Mouse (Mus musculus): ENCODE measurements around the gene Olfr1229. TPM values are rescaled to one million over a fixed set of nuclear protein-coding genes. Genes with fewer than 3 reads are reported as not detected.

Gene Olfr1229
- polyA plus RNA-seq (2016; fragmentation: Nextera tagmentation; extraction: Ambion mirVana), result not detected in 2 replicates

- no peak for DNase-seq (ENCODE audit: low spot score)
- WGBS, result 85% methylated on average over 2 of the region's 2 CpGs
Observed at GRCm38 (mm10) chr2:89287914-89288313, at the start of gene Olfr1229. Olfr1229 (minus strand) TSS chr2:89288014.

GRCm38 (mm10) chr2:89329575-89329974, 41.8 kb upstream of the Olfr1229 start, which contains the start of gene Olfr1232:
Olfr1232 (minus strand) TSS chr2:89329675.
- Histone ChIP-seq H3K4me1 (no peaks in the 10 kb centered on the region), H3K4me3 (no peak within 1 kb of the TSS), H3K27me3 (ENCODE audit: low read depth, poor library complexity, severe bottlenecking) (no peaks in the 10 kb centered on the region)

More at GRCm38 (mm10) chr2:89287914-89288313, at the start of gene Olfr1229:
- H3K27ac ChIP-seq (replicated peaks), result no peak within 1 kb of the TSS
- H3K27me3 ChIP-seq (ENCODE audit: low read depth, poor library complexity, severe bottlenecking), result no peaks in the 10 kb centered on the region
- H3K4me3 ChIP-seq, result no peak within 1 kb of the TSS
- H3K9me3 ChIP-seq (replicated peaks), result no peaks in the 10 kb centered on the region
- H3K36me3 ChIP-seq, result no peaks in the 10 kb centered on the region
- no peaks in the 10 kb centered on the region for H3K4me1 ChIP-seq

GRCm38 (mm10) chr2:89306974-89307373, 19.2 kb upstream of the Olfr1229 start, which contains the start of gene Olfr1231:
Olfr1231 (minus strand) TSS chr2:89307074.
- 74% methylated on average over 2 of the region's 2 CpGs for WGBS
- no peaks in the 10 kb centered on the region for H3K27me3 ChIP-seq (ENCODE audit: low read depth, poor library complexity, severe bottlenecking)

More at GRCm38 (mm10) chr2:89329575-89329974, 41.8 kb upstream of the Olfr1229 start, which contains the start of gene Olfr1232:
- H3K36me3 ChIP-seq, result no peaks in the 10 kb centered on the region
- H3K27ac ChIP-seq (replicated peaks), result no peak within 1 kb of the TSS
- no peaks in the 10 kb centered on the region for H3K9me3 ChIP-seq (replicated peaks)
- no peak for DNase-seq (ENCODE audit: low spot score)

GRCm38 (mm10) chr2:89297168-89297567, 9.4 kb upstream of the Olfr1229 start, which contains the start of gene Olfr1230:
Olfr1230 (minus strand) TSS chr2:89297268.
- WGBS, result 93% methylated on average over 1 of the region's 1 CpGs
- no peaks in the 10 kb centered on the region for H3K4me1 ChIP-seq
- no peaks in the 10 kb centered on the region for H3K36me3 ChIP-seq
- DNase-seq (ENCODE audit: low spot score), result no peak
- no peaks in the 10 kb centered on the region for H3K27me3 ChIP-seq (ENCODE audit: low read depth, poor library complexity, severe bottlenecking)
- no peak within 1 kb of the TSS for H3K4me3 ChIP-seq
- no peaks in the 10 kb centered on the region for H3K9me3 ChIP-seq (replicated peaks)
- no peak within 1 kb of the TSS for H3K27ac ChIP-seq (replicated peaks)

More at GRCm38 (mm10) chr2:89306974-89307373, 19.2 kb upstream of the Olfr1229 start, which contains the start of gene Olfr1231:
- Histone ChIP-seq H3K36me3 (no peaks in the 10 kb centered on the region), H3K4me3 (no peak within 1 kb of the TSS), H3K27ac (replicated peaks) (no peak within 1 kb of the TSS), H3K4me1 (no peaks in the 10 kb centered on the region), H3K9me3 (replicated peaks) (no peaks in the 10 kb centered on the region)
- DNase-seq (ENCODE audit: low spot score), result no peak

GRCm38 (mm10) chr2:89253962-89254361, 33.9 kb downstream of the Olfr1229 start, which contains the start of gene Olfr1228:
Olfr1228 (minus strand) TSS chr2:89254062.
- H3K9me3 ChIP-seq (replicated peaks), result no peaks in the 10 kb centered on the region
- H3K4me1 ChIP-seq, result no peaks in the 10 kb centered on the region
- H3K36me3 ChIP-seq, result no peaks in the 10 kb centered on the region
- no peak within 1 kb of the TSS for H3K27ac ChIP-seq (replicated peaks)
- no peak within 1 kb of the TSS for H3K4me3 ChIP-seq
- H3K27me3 ChIP-seq (ENCODE audit: low read depth, poor library complexity, severe bottlenecking), result no peaks in the 10 kb centered on the region
- no peak for DNase-seq (ENCODE audit: low spot score)

Other genes with a start within 250 kb of the Olfr1229 start
- not detected in 2 replicates for gene Olfr1218, start 226.8 kb downstream of the Olfr1229 start, polyA plus RNA-seq (2016; fragmentation: Nextera tagmentation; extraction: Ambion mirVana)
- gene Olfr1219, start 204.5 kb downstream of the Olfr1229 start, polyA plus RNA-seq (2016; fragmentation: Nextera tagmentation; extraction: Ambion mirVana), result not detected in 2 replicates
- gene Olfr1220, start 181.2 kb downstream of the Olfr1229 start, polyA plus RNA-seq (2016; fragmentation: Nextera tagmentation; extraction: Ambion mirVana), result not detected in 2 replicates
- not detected in 2 replicates for gene Olfr1221, start 170.7 kb downstream of the Olfr1229 start, polyA plus RNA-seq (2016; fragmentation: Nextera tagmentation; extraction: Ambion mirVana)
- gene Olfr1222, start 155.0 kb downstream of the Olfr1229 start, polyA plus RNA-seq (2016; fragmentation: Nextera tagmentation; extraction: Ambion mirVana), result not detected in 2 replicates
- not detected in 2 replicates for gene Olfr1223, start 136.5 kb downstream of the Olfr1229 start, polyA plus RNA-seq (2016; fragmentation: Nextera tagmentation; extraction: Ambion mirVana)
- gene Olfr1224-ps1, start 123.9 kb downstream of the Olfr1229 start, polyA plus RNA-seq (2016; fragmentation: Nextera tagmentation; extraction: Ambion mirVana), result not detected in 2 replicates
- gene Olfr1225, start 113.3 kb downstream of the Olfr1229 start, polyA plus RNA-seq (2016; fragmentation: Nextera tagmentation; extraction: Ambion mirVana), result not detected in 2 replicates
- gene Olfr1226, start 88.0 kb downstream of the Olfr1229 start, polyA plus RNA-seq (2016; fragmentation: Nextera tagmentation; extraction: Ambion mirVana), result not detected in 2 replicates
- not detected in 2 replicates for gene Olfr1228, start 34.0 kb downstream of the Olfr1229 start, polyA plus RNA-seq (2016; fragmentation: Nextera tagmentation; extraction: Ambion mirVana)
- not detected in 2 replicates for gene Olfr1230, start 9.3 kb upstream of the Olfr1229 start, polyA plus RNA-seq (2016; fragmentation: Nextera tagmentation; extraction: Ambion mirVana)
- not detected in 2 replicates for gene Olfr1231, start 19.1 kb upstream of the Olfr1229 start, polyA plus RNA-seq (2016; fragmentation: Nextera tagmentation; extraction: Ambion mirVana)
- gene Olfr1232, start 41.7 kb upstream of the Olfr1229 start, polyA plus RNA-seq (2016; fragmentation: Nextera tagmentation; extraction: Ambion mirVana), result not detected in 2 replicates
- gene Olfr1233, start 54.4 kb upstream of the Olfr1229 start, polyA plus RNA-seq (2016; fragmentation: Nextera tagmentation; extraction: Ambion mirVana), result not detected in 2 replicates
- gene Olfr1234, start 76.9 kb upstream of the Olfr1229 start, polyA plus RNA-seq (2016; fragmentation: Nextera tagmentation; extraction: Ambion mirVana), result not detected in 2 replicates
- gene Olfr1238, start 121.7 kb upstream of the Olfr1229 start, polyA plus RNA-seq (2016; fragmentation: Nextera tagmentation; extraction: Ambion mirVana), result not detected in 2 replicates
- not detected in 2 replicates for gene Olfr1239, start 132.4 kb upstream of the Olfr1229 start, polyA plus RNA-seq (2016; fragmentation: Nextera tagmentation; extraction: Ambion mirVana)
- gene Olfr1240, start 155.0 kb upstream of the Olfr1229 start, polyA plus RNA-seq (2016; fragmentation: Nextera tagmentation; extraction: Ambion mirVana), result not detected in 2 replicates
- not detected in 2 replicates for gene Olfr1241, start 199.1 kb upstream of the Olfr1229 start, polyA plus RNA-seq (2016; fragmentation: Nextera tagmentation; extraction: Ambion mirVana)
- not detected in 2 replicates for gene Olfr1242, start 210.3 kb upstream of the Olfr1229 start, polyA plus RNA-seq (2016; fragmentation: Nextera tagmentation; extraction: Ambion mirVana)
- gene Olfr1243, start 243.5 kb upstream of the Olfr1229 start, polyA plus RNA-seq (2016; fragmentation: Nextera tagmentation; extraction: Ambion mirVana), result not detected in 2 replicates

Measured in midbrain, embryonic 10.5 days (tissue).